Mouse (Mus musculus) neural tube, embryonic 12.5 days (tissue): ENCODE results near the gene Heatr5b. TPM values are rescaled to one million over a fixed set of nuclear protein-coding genes. Genes with fewer than 3 reads are reported as not detected.
A peak's percentile ranks its signal among the peaks of the same experiment; 100 is the strongest.

Source experiments
- ATAC-seq: fragments of 200-750 bp; cut with Nextera tagmentation; 2 replicates; pipeline ENCODE4 v1.8.0; 2017; ENCODE audit warnings: low read depth, mild to moderate bottlenecking, moderate TSS enrichment, moderate library complexity; ENCODE audit not compliant: low FRiP score
- H3K27ac ChIP-seq: fragments of 300-500 bp; sonication (generic); 2 replicates; pipeline ENCODE4 v1.5.1; 2016
- H3K27me3 ChIP-seq: fragments of 300-500 bp; sonication (generic); replicated peaks from 2 replicates; pipeline ENCODE4 v1.6.1; 2016; ENCODE audit warnings: mild to moderate bottlenecking
- H3K36me3 ChIP-seq: fragments of 300-500 bp; sonication (generic); 2 replicates; pipeline ENCODE4 v1.6.1; 2016; ENCODE audit warnings: mild to moderate bottlenecking
- H3K4me1 ChIP-seq: fragments of 300-500 bp; sonication (generic); 2 replicates; pipeline ENCODE4 v1.6.1; 2016
- H3K4me2 ChIP-seq: fragments of 300-500 bp; sonication (generic); replicated peaks from 2 replicates; pipeline ENCODE4 v1.6.1; 2016; ENCODE audit warnings: mild to moderate bottlenecking
- H3K4me3 ChIP-seq: fragments of 300-500 bp; sonication (generic); 2 replicates; pipeline ENCODE4 v1.5.1; 2016
- H3K9ac ChIP-seq: fragments of 300-500 bp; sonication (generic); 2 replicates; pipeline ENCODE4 v1.6.1; 2016; ENCODE audit warnings: mild to moderate bottlenecking
- H3K9me3 ChIP-seq: fragments of 300-500 bp; sonication (generic); 2 replicates; pipeline ENCODE4 v1.6.1; 2016; ENCODE audit warnings: mild to moderate bottlenecking
- WGBS: fragments of 180-500 bp; shearing (Covaris S2); methylation state at CpG from one replicate; pipeline ENCODE4 v1.1.7; 2016; 5-methylcytosine and 5-hydroxymethylcytosine counted together
- polyA plus RNA-seq: library from polyadenylated mRNA; unstranded; fragments of >200 nt; fragmentation: Nextera tagmentation; extraction: Ambion mirVana; gene quantifications from 2 replicates; pipeline ENCODE4 v1.2.1, GENCODE M21; 2016

Heatr5b gene
- polyA plus RNA-seq, result 23.6 and 24.7 TPM in 2 replicates

GRCm38 (mm10) chr17:78834856-78835835, at the start of gene Heatr5b, which contains the start of gene Gpatch11:
Heatr5b (minus strand) TSS chr17:78835364.
Gpatch11 (plus strand) TSS chr17:78835567.
- Histone ChIP-seq H3K4me3 (peak within 1 kb of the TSS; percentile 87), H3K27ac (peak within 1 kb of the TSS; percentile 62; the same call in 1 of the 2 replicates), H3K9ac (peak within 1 kb of the TSS; percentile 89), H3K4me2 (peak within 1 kb of the TSS; percentile 85), H3K9me3 (no peaks in the 10 kb centered on the region), H3K36me3 (peaks cover 21% of the 10 kb centered on the region), H3K4me1 (no peaks in the 10 kb centered on the region; the same call in 1 of the 2 replicates), H3K27me3 (no peaks in the 10 kb centered on the region)
- WGBS, result under 1% methylated on average over 81 of the region's 81 CpGs
- peak; percentile 99 for ATAC-seq

- no peak overlapping the region for H3K4me2 ChIP-seq
- no peak overlapping the region for H3K9ac ChIP-seq
- H3K27me3 ChIP-seq, result no peaks in the 10 kb centered on the region
- H3K9me3 ChIP-seq, result peaks cover 4% of the 10 kb centered on the region; the same call in 1 of the 2 replicates
- no peaks in the 10 kb centered on the region for H3K36me3 ChIP-seq
- H3K4me3 ChIP-seq, result no peak overlapping the region
- no peak for ATAC-seq
- H3K4me1 ChIP-seq, result peaks cover 18% of the 10 kb centered on the region
- WGBS, result 90% methylated on average over 4 of the region's 4 CpGs
- H3K27ac ChIP-seq, result no peak overlapping the region
Measured at GRCm38 (mm10) chr17:78883291-78883690, 48.1 kb upstream of the Heatr5b start.

- Histone ChIP-seq H3K9me3 (peaks cover 4% of the 10 kb centered on the region; the same call in 1 of the 2 replicates), H3K9ac (peak within 1 kb of the TSS; percentile 58), H3K27me3 (no peaks in the 10 kb centered on the region), H3K4me1 (peaks cover 18% of the 10 kb centered on the region), H3K27ac (no peak within 1 kb of the TSS), H3K4me2 (peak within 1 kb of the TSS; percentile 82), H3K4me3 (peak within 1 kb of the TSS; percentile 45), H3K36me3 (no peaks in the 10 kb centered on the region)
- peak; percentile 90 for ATAC-seq
- 3% methylated on average over 28 of the region's 28 CpGs for WGBS
Measured at GRCm38 (mm10) chr17:78882401-78883112, 47.4 kb upstream of the Heatr5b start, which contains the start of gene Eif2ak2. Eif2ak2 (minus strand) TSS chr17:78882573.

- Histone ChIP-seq H3K4me3 (peak overlapping the region; percentile 45), H3K9me3 (peaks cover 4% of the 10 kb centered on the region; the same call in 1 of the 2 replicates), H3K36me3 (no peaks in the 10 kb centered on the region), H3K27ac (no peak overlapping the region), H3K27me3 (no peaks in the 10 kb centered on the region), H3K9ac (peak overlapping the region; percentile 58), H3K4me1 (peaks cover 18% of the 10 kb centered on the region), H3K4me2 (peak overlapping the region; percentile 82)
- 9% methylated on average over 7 of the region's 7 CpGs for WGBS
- ATAC-seq, result peak; percentile 71
Measured at GRCm38 (mm10) chr17:78881878-78882304, 46.7 kb upstream of the Heatr5b start.

- no peaks in the 10 kb centered on the region for H3K9me3 ChIP-seq
- no peak overlapping the region for H3K27ac ChIP-seq
- WGBS, result 91% methylated on average over 6 of the region's 6 CpGs
- H3K4me1 ChIP-seq, result no peaks in the 10 kb centered on the region
- H3K4me2 ChIP-seq, result no peak overlapping the region
- H3K36me3 ChIP-seq, result no peaks in the 10 kb centered on the region
- H3K9ac ChIP-seq, result no peak overlapping the region
- ATAC-seq, result no peak
- no peaks in the 10 kb centered on the region for H3K27me3 ChIP-seq
- H3K4me3 ChIP-seq, result no peak overlapping the region
Measured at GRCm38 (mm10) chr17:78873886-78874285, 38.7 kb upstream of the Heatr5b start.

- Histone ChIP-seq H3K27ac (no peak overlapping the region), H3K9ac (no peak overlapping the region), H3K27me3 (no peaks in the 10 kb centered on the region), H3K4me3 (no peak overlapping the region), H3K4me1 (no peaks in the 10 kb centered on the region), H3K4me2 (no peak overlapping the region), H3K36me3 (peaks cover 3% of the 10 kb centered on the region; the same call in 1 of the 2 replicates), H3K9me3 (no peaks in the 10 kb centered on the region)
- no peak for ATAC-seq
- 91% methylated on average over 10 of the region's 10 CpGs for WGBS
Measured at GRCm38 (mm10) chr17:78856243-78856642, 21.1 kb upstream of the Heatr5b start.

GRCm38 (mm10) chr17:78842271-78842928, 7.2 kb upstream of the Heatr5b start:
- Histone ChIP-seq H3K9ac (no peak overlapping the region), H3K4me1 (no peaks in the 10 kb centered on the region), H3K9me3 (no peaks in the 10 kb centered on the region), H3K4me3 (no peak overlapping the region), H3K27ac (no peak overlapping the region), H3K4me2 (no peak overlapping the region), H3K36me3 (peaks cover 77% of the 10 kb centered on the region), H3K27me3 (no peaks in the 10 kb centered on the region)
- 92% methylated on average over 7 of the region's 7 CpGs for WGBS
- ATAC-seq, result no peak

- Histone ChIP-seq H3K36me3 (peaks cover 24% of the 10 kb centered on the region), H3K4me1 (no peaks in the 10 kb centered on the region; the same call in 1 of the 2 replicates), H3K27ac (no peak overlapping the region), H3K9ac (peak overlapping the region; percentile 53), H3K4me3 (peak overlapping the region; percentile 87), H3K27me3 (no peaks in the 10 kb centered on the region), H3K9me3 (no peaks in the 10 kb centered on the region), H3K4me2 (peak overlapping the region; percentile 79)
- no peak for ATAC-seq
- 40% methylated on average over 2 of the region's 2 CpGs for WGBS
Measured at GRCm38 (mm10) chr17:78836056-78836455, 892 bp upstream of the Heatr5b start.

- Histone ChIP-seq H3K9me3 (no peaks in the 10 kb centered on the region), H3K27ac (no peak overlapping the region), H3K36me3 (peaks cover 50% of the 10 kb centered on the region), H3K9ac (no peak overlapping the region), H3K4me1 (no peaks in the 10 kb centered on the region), H3K27me3 (no peaks in the 10 kb centered on the region), H3K4me3 (no peak overlapping the region), H3K4me2 (no peak overlapping the region)
- 93% methylated on average over 13 of the region's 13 CpGs for WGBS
- ATAC-seq, result no peak
Measured at GRCm38 (mm10) chr17:78824346-78824745, 10.8 kb downstream of the Heatr5b start.

- 96% methylated on average over 3 of the region's 3 CpGs for WGBS
- Histone ChIP-seq H3K9me3 (no peaks in the 10 kb centered on the region), H3K9ac (no peak overlapping the region), H3K27me3 (no peaks in the 10 kb centered on the region), H3K4me3 (no peak overlapping the region), H3K4me1 (no peaks in the 10 kb centered on the region), H3K36me3 (peaks cover 48% of the 10 kb centered on the region), H3K27ac (no peak overlapping the region), H3K4me2 (no peak overlapping the region)
- no peak for ATAC-seq
Measured at GRCm38 (mm10) chr17:78809582-78809981, 25.6 kb downstream of the Heatr5b start.

GRCm38 (mm10) chr17:78809019-78809418, 26.1 kb downstream of the Heatr5b start:
- H3K36me3 ChIP-seq, result peaks cover 45% of the 10 kb centered on the region
- no peak overlapping the region for H3K27ac ChIP-seq
- no peak for ATAC-seq
- no peak overlapping the region for H3K4me2 ChIP-seq
- no peaks in the 10 kb centered on the region for H3K9me3 ChIP-seq
- H3K27me3 ChIP-seq, result no peaks in the 10 kb centered on the region
- H3K4me3 ChIP-seq, result no peak overlapping the region
- no peaks in the 10 kb centered on the region for H3K4me1 ChIP-seq
- H3K9ac ChIP-seq, result no peak overlapping the region
